Mouse (Mus musculus): ENCODE results near the gene Babam1. TPM values are rescaled to one million over a fixed set of nuclear protein-coding genes. Genes with fewer than 3 reads are reported as not detected.
A peak's percentile ranks its signal among the peaks of the same experiment; 100 is the strongest.
"Not testable (repeated sequence)": the region's sequence is repeated elsewhere in the genome, so short reads cannot be mapped to it uniquely, and the experiment has no call there.

Gene Babam1
- polyA plus RNA-seq, 1 experiment from 2014 or later: 40.7 TPM

DNA sequence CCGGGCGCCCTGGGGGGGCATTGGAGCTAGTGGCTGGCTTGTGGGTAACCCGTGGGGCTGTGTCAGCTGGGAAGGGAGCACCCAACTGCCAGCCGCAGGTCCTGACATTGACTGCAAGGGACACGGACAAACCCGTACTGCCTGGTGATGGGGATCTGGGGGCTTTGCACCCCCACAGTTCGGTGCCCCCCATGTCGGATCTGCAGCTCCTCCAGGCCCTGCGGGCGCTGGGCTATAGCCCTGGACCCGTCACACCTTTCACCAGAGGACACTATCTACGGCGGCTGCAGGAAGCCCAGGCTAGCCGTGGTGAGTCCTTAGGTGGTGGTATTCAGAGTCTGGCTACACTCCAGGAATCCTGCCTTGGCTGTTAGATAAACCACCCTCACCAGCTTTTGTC lies 10.8 kb downstream of the Babam1 start:
- Histone ChIP-seq H3K9ac (replicated peaks) (no peak overlapping the region), H3K9me3 (ENCODE audit: low read length) (no peaks in the 10 kb centered on the region), H3K4me2 (ENCODE audit: low read depth, low read length) (peak overlapping the region; percentile 97), H3K4me3 (ENCODE audit: low read depth, low read length) (no peak overlapping the region), H3K36me3 (replicated peaks; ENCODE audit: insufficient read depth, low read length) (peaks cover 31% of the 10 kb centered on the region), H3K4me1 (ENCODE audit: insufficient read depth) (peaks cover 23% of the 10 kb centered on the region), H3K27ac (ENCODE audit: low read depth) (no peak overlapping the region), H3K27me3 (ENCODE audit: insufficient read depth, low read length) (no peaks in the 10 kb centered on the region)
- no peak for ATAC-seq
- TF ChIP-seq EP300 (IDR thresholded peaks at IDR 0.05; ENCODE audit: low read depth) (no peak), CTCF (IDR thresholded peaks at IDR 0.05; ENCODE audit: low read depth) (no peak)
- WGBS (ENCODE audit: insufficient replicate concordance): 94% methylated on average over 14 of the region's 14 CpGs
- no peak for DNase-seq

- Histone ChIP-seq H3K4me2 (ENCODE audit: low read depth, low read length) (no peak overlapping the region), H3K9ac (replicated peaks) (no peak overlapping the region), H3K9me3 (ENCODE audit: low read length) (no peaks in the 10 kb centered on the region), H3K27ac (ENCODE audit: low read depth) (no peak overlapping the region), H3K36me3 (replicated peaks; ENCODE audit: insufficient read depth, low read length) (peaks cover 30% of the 10 kb centered on the region), H3K4me1 (ENCODE audit: insufficient read depth) (peaks cover 23% of the 10 kb centered on the region), H3K4me3 (ENCODE audit: low read depth, low read length) (no peak overlapping the region), H3K27me3 (ENCODE audit: insufficient read depth, low read length) (no peaks in the 10 kb centered on the region)
- 89% methylated on average over 4 of the region's 4 CpGs for WGBS (ENCODE audit: insufficient replicate concordance)
- no peak for DNase-seq
- TF ChIP-seq CTCF (IDR thresholded peaks at IDR 0.05; ENCODE audit: low read depth) (no peak), EP300 (IDR thresholded peaks at IDR 0.05; ENCODE audit: low read depth) (no peak)
- ATAC-seq: no peak
These were observed 11.6 kb downstream of the Babam1 start for GRCm38 (mm10) chr8:71408231-71408630.

DNA sequence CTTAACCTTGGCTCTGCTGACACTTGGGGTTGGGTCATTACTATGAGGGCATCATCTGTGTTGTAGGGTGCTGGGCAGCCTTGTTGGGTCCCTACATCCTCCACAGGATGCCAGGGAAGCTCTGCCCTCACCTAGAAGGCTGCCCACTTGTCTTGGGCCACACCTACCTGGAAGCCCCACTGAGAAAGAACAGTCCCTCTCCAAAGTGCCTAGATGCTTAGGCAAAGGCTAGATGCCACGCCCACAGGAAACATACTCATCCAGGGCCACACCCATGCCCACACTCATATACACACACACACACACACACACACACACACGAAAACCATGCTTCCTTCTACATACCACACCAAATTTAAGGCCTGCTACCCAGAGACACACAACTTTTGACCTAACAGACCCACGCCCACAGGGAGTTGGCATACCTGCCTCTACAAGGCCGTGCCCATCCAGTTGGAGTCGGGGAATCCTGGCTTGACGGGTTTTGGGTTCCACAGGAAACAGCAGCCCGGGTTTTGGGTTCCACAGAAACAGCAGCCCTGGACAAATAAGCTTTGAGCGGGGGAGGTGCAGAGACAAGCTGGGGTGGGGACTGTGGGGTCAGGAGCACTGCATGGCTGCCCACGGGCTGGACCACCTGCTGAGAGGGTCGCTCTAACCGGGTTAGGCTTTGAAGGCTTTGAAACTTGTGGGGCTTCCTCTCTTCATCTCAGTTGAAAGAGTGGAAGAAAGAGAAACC lies 15.0 kb downstream of the Babam1 start:
- no peak for ATAC-seq
- Histone ChIP-seq H3K9me3 (ENCODE audit: low read length) (no peaks in the 10 kb centered on the region), H3K9ac (replicated peaks) (no peak overlapping the region), H3K27me3 (ENCODE audit: insufficient read depth, low read length) (no peaks in the 10 kb centered on the region), H3K36me3 (replicated peaks; ENCODE audit: insufficient read depth, low read length) (peaks cover 29% of the 10 kb centered on the region), H3K4me2 (ENCODE audit: low read depth, low read length) (no peak overlapping the region), H3K27ac (ENCODE audit: low read depth) (no peak overlapping the region), H3K4me3 (ENCODE audit: low read depth, low read length) (no peak overlapping the region), H3K4me1 (ENCODE audit: insufficient read depth) (peaks cover 6% of the 10 kb centered on the region)
- no peak for DNase-seq
- WGBS (ENCODE audit: insufficient replicate concordance): 43% methylated on average over 11 of the region's 11 CpGs
- TF ChIP-seq EP300 (IDR thresholded peaks at IDR 0.05; ENCODE audit: low read depth) (no peak), CTCF (IDR thresholded peaks at IDR 0.05; ENCODE audit: low read depth) (no peak)

- no peak for DNase-seq
- H3K4me3 ChIP-seq (ENCODE audit: low read depth, low read length): no peak overlapping the region
- no peaks in the 10 kb centered on the region for H3K36me3 ChIP-seq (replicated peaks; ENCODE audit: insufficient read depth, low read length)
- H3K27me3 ChIP-seq (ENCODE audit: insufficient read depth, low read length): no peaks in the 10 kb centered on the region
- H3K9me3 ChIP-seq (ENCODE audit: low read length): no peaks in the 10 kb centered on the region
- no peak overlapping the region for H3K4me2 ChIP-seq (ENCODE audit: low read depth, low read length)
- H3K27ac ChIP-seq (ENCODE audit: low read depth): no peak overlapping the region
- no peaks in the 10 kb centered on the region for H3K4me1 ChIP-seq (ENCODE audit: insufficient read depth)
- ATAC-seq: no peak
- TF ChIP-seq EP300 (IDR thresholded peaks at IDR 0.05; ENCODE audit: low read depth) (no peak), CTCF (IDR thresholded peaks at IDR 0.05; ENCODE audit: low read depth) (no peak)
- no peak overlapping the region for H3K9ac ChIP-seq (replicated peaks)
These were observed 25.5 kb downstream of the Babam1 start for GRCm38 (mm10) chr8:71422121-71422520.

- not testable (repeated sequence) for H3K9me3 ChIP-seq (ENCODE audit: low read length); H3K4me2 ChIP-seq (ENCODE audit: low read depth, low read length); DNase-seq; H3K27me3 ChIP-seq (ENCODE audit: insufficient read depth, low read length); H3K4me3 ChIP-seq (ENCODE audit: low read depth, low read length); ATAC-seq; H3K27ac ChIP-seq (ENCODE audit: low read depth); H3K36me3 ChIP-seq (replicated peaks; ENCODE audit: insufficient read depth, low read length); H3K9ac ChIP-seq (replicated peaks); H3K4me1 ChIP-seq (ENCODE audit: insufficient read depth)
- WGBS (ENCODE audit: insufficient replicate concordance): 72% methylated on average over 1 of the region's 1 CpGs
These were observed 36.3 kb downstream of the Babam1 start for GRCm38 (mm10) chr8:71432935-71433334.

DNA sequence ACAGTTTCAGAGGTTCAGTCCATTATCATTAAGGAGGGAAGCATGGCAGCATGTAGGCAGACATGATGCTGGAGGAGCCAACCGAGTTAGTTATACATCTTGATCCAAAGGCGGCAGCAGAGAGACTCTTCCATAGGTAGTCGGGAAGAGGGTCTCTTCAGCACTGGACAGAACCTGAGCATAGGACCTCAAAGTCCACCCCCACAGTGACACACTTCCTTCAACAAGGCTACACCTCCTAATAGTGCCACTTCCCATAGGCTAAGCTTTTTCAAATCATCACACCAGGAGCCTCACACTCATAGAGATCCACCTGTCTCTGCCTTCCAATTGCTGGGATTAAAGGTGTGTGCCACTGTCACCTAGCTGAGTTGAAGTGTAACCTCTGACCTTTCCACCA lies 40.4 kb downstream of the Babam1 start:
- Histone ChIP-seq H3K27me3 (ENCODE audit: insufficient read depth, low read length) (0 out of 2 replicates have a peak, but pooled peaks cover 2% of the 10 kb centered on the region), H3K4me2 (ENCODE audit: low read depth, low read length) (no peak overlapping the region), H3K36me3 (replicated peaks; ENCODE audit: insufficient read depth, low read length) (no peaks in the 10 kb centered on the region), H3K4me1 (ENCODE audit: insufficient read depth) (no peaks in the 10 kb centered on the region), H3K9ac (replicated peaks) (no peak overlapping the region), H3K4me3 (ENCODE audit: low read depth, low read length) (no peak overlapping the region), H3K9me3 (ENCODE audit: low read length) (no peaks in the 10 kb centered on the region), H3K27ac (ENCODE audit: low read depth) (no peak overlapping the region)
- WGBS (ENCODE audit: insufficient replicate concordance): 49% methylated on average over 3 of the region's 3 CpGs
- ATAC-seq (no peak), DNase-seq (no peak)
- TF ChIP-seq CTCF (IDR thresholded peaks at IDR 0.05; ENCODE audit: low read depth) (no peak), EP300 (IDR thresholded peaks at IDR 0.05; ENCODE audit: low read depth) (no peak)
